Mouse (Mus musculus) central nervous system, embryonic 18 days (tissue): Measurements from ENCODE around the gene Gm28363. TPM values are rescaled to one million over a fixed set of nuclear protein-coding genes. Genes with fewer than 3 reads are reported as not detected.

ENCODE experiments used
- polyA plus RNA-seq: library from polyadenylated mRNA; depleted of rRNA; stranded (reverse); fragments of >200 nt; gene quantifications from 2 replicates; pipeline ENCODE4 v1.2.3, GENCODE M21; 2012; rRNA removed

Gm28363 gene
- not detected in 2 replicates for polyA plus RNA-seq

DNA sequence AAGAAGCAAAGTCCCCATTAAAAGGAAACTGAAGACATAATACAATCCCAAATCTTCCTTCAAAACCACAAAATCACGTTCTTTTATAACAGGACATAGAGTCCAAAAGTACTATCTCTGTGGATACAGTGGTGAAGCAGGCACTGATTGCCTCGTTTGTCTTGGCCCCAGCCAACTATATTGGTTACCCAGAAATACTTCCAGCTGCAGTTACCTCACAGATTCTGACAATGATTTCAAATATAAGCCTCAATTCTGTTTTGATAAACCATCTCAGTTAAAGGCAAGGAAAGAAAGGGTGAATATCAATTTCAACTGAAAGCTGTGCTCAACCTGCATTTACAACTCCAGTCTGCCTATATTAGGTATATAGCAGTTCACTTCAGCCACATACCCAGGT lies at the start of gene Gm28363:
Gm28363 (plus strand) TSS at position 301 of the 400 bp plus-strand sequence.

Other genes starting within 250 kb of the Gm28363 start
- not detected in 2 replicates for gene B020011L13Rik, start 84.0 kb downstream of the Gm28363 start, polyA plus RNA-seq
- gene Gm28360, start 132.9 kb downstream of the Gm28363 start, polyA plus RNA-seq, result not detected in 2 replicates
- not detected in 2 replicates for gene Gm28168, start 230.9 kb downstream of the Gm28363 start, polyA plus RNA-seq